In genomic region chr1:43046990-43047389, GRCm38 (mm10) we compare ENCODE assay signal across 20 mouse cellular contexts. TPM values are rescaled to one million over a fixed set of nuclear protein-coding genes. Genes with fewer than 3 reads are reported as not detected.
A peak's percentile ranks its signal among the peaks of the same experiment; 100 is the strongest.
DNase-seq lines count a peak whose midpoint lies in the region; ATAC-seq and TF ChIP-seq lines count a peak whose summit lies in the region.
"Had no signal": no experiment of that assay in that cellular context is flagged by ENCODE, and none has a peak within 500 bp of the region (broad histone marks: within the 10 kb centered on the region; RNA-seq: fewer than 3 reads in every experiment).

No protein-coding gene starts in this region.

- intact Hi-C loops in left cerebral cortex, postnatal 14 days (cut with DNase I) = loop anchor here (5.0 kb wide), 1 partner anchor 135 kb away; no protein-coding TSS in a partner anchor

- H3K4me1 ChIP-seq in lung, postnatal 0 days (ENCODE audit: insufficient read depth, low read depth, low read length) = no peaks in the 10 kb centered on the region
- H3K4me1 ChIP-seq: embryonic facial prominence, embryonic 13.5 days; embryonic facial prominence, embryonic 15.5 days had no signal

- WGBS in lung, postnatal 0 days = 41% methylated on average over 2 of the region's 2 CpGs

- H3K27me3 ChIP-seq in lung, postnatal 0 days (replicated peaks; ENCODE audit: insufficient read depth, low read length) = no peaks in the 10 kb centered on the region
- H3K27me3 ChIP-seq: embryonic facial prominence, embryonic 13.5 days; embryonic facial prominence, embryonic 15.5 days; forebrain, embryonic 12.5 days had no signal

- ATAC-seq in lung, postnatal 0 days = peak; percentile 70; the same call in 1 of the 2 replicates

- H3K9me3 ChIP-seq in lung, postnatal 0 days (ENCODE audit: low read length) = no peaks in the 10 kb centered on the region
- H3K9me3 ChIP-seq: embryonic facial prominence, embryonic 13.5 days; embryonic facial prominence, embryonic 15.5 days; forebrain, embryonic 10.5 days; forebrain, embryonic 12.5 days had no signal

- peak overlapping the region; percentile 46; the same call in 1 of the 2 replicates for H3K27ac ChIP-seq in layer of hippocampus, adult 2 months
- H3K27ac ChIP-seq in lung, postnatal 0 days (ENCODE audit: low read length) = no peak overlapping the region
- H3K27ac ChIP-seq: embryonic facial prominence, embryonic 13.5 days; embryonic facial prominence, embryonic 15.5 days; forebrain, embryonic 10.5 days; forebrain, embryonic 12.5 days had no signal

- no peak for TF ChIP-seq CTCF in layer of hippocampus, adult 2 months (conservative IDR thresholded peaks at IDR 0.05)
- TF ChIP-seq CTCF in lung, postnatal 0 days (IDR thresholded peaks at IDR 0.05) = no peak

- H3K36me3 ChIP-seq in lung, postnatal 0 days (ENCODE audit: insufficient read depth, low read length) = peaks cover 7% of the 10 kb centered on the region; the same call in 1 of the 2 replicates

- no peak overlapping the region for H3K4me2 ChIP-seq in lung, postnatal 0 days (replicated peaks; ENCODE audit: low read depth, low read length)
- H3K4me2 ChIP-seq: embryonic facial prominence, embryonic 13.5 days; embryonic facial prominence, embryonic 15.5 days; forebrain, embryonic 12.5 days had no signal

- peak; percentile 69 for TF ChIP-seq EP300 in lung, postnatal 0 days (IDR thresholded peaks at IDR 0.05)

- DNase-seq in layer of hippocampus, adult 2 months (ENCODE audit: low spot score in 2 of 2) = no peak
- DNase-seq in layer of hippocampus, adult 11-12 months (ENCODE audit: low spot score) = no peak
- peak; percentile 39 for DNase-seq in lung, postnatal 0 days (ENCODE audit: low spot score)
- no peak for DNase-seq in lung, postnatal 4 days
- DNase-seq in left cerebral cortex, postnatal 14 days (ENCODE audit: low spot score in 2 of 2) = no peak
- DNase-seq: adrenal gland, adult 2 months; adrenal gland, postnatal 10 days; adrenal gland, postnatal 25 days; cerebellum, adult 11 months; cerebellum, adult 18-20 months; cerebellum, adult 8-10 months; cerebellum, adult 9-11 months; cerebellum, postnatal 14 days; cerebellum, postnatal 36 days; embryo, embryonic 11 days had no signal

- no peak overlapping the region for H3K9ac ChIP-seq in lung, postnatal 0 days (replicated peaks; ENCODE audit: low read depth)
- H3K9ac ChIP-seq: embryonic facial prominence, embryonic 13.5 days; embryonic facial prominence, embryonic 15.5 days; forebrain, embryonic 12.5 days had no signal

- no peak overlapping the region for H3K4me3 ChIP-seq in layer of hippocampus, adult 2 months
- H3K4me3 ChIP-seq in lung, postnatal 0 days (ENCODE audit: low read depth, low read length) = no peak overlapping the region
- H3K4me3 ChIP-seq: embryonic facial prominence, embryonic 13.5 days; embryonic facial prominence, embryonic 15.5 days; erythroblast, embryonic 14.5 days; forebrain, embryonic 10.5 days; forebrain, embryonic 12.5 days had no signal

RNA-seq across cellular contexts. Expression of gene Tgfbrap1, which starts 51.4 kb away (rescaled TPM):
- 10 to 100 TPM; 26.8 to 42.4 TPM for total RNA-seq in layer of hippocampus, adult 2 months (2021)
- 7.7 and 8.4 TPM in 2 replicates for polyA plus RNA-seq in lung, postnatal 0 days (2015; fragmentation: Nextera tagmentation; extraction: Ambion mirVana)
- 10 to 100 TPM; 40.3 to 41.7 TPM for total RNA-seq in left cerebral cortex, postnatal 14 days (2021)

RNA-seq across cellular contexts. Expression of gene AI597479, which starts 51.5 kb away (rescaled TPM):
- total RNA-seq in layer of hippocampus, adult 2 months (2021) = 10 to 100 TPM; 24.2 to 26.8 TPM
- 16.3 and 17.6 TPM in 2 replicates for polyA plus RNA-seq in lung, postnatal 0 days (2015; fragmentation: Nextera tagmentation; extraction: Ambion mirVana)
- 10 to 100 TPM; 19.8 to 20.3 TPM for total RNA-seq in left cerebral cortex, postnatal 14 days (2021)
